Mouse (Mus musculus): ENCODE measurements around the gene Prkce. TPM values are rescaled to one million over a fixed set of nuclear protein-coding genes. Genes with fewer than 3 reads are reported as not detected.

Prkce gene
- polyA plus RNA-seq, 1 experiment from 2014 or later: 12.2 TPM

- H3K9me3 ChIP-seq (ENCODE audit: control insufficient read depth, low read length): no peaks in the 10 kb centered on the region
- ATAC-seq (ENCODE audit: insufficient number of reproducible peaks, insufficient read depth, low FRiP score, low read depth): no peak
- no peaks in the 10 kb centered on the region for H3K27me3 ChIP-seq (ENCODE audit: control insufficient read depth, insufficient read depth, low read length)
- peaks cover 36 to 37% of the 10 kb centered on the region in 2 experiments for H3K4me1 ChIP-seq (ENCODE audit: control insufficient read depth in 2 of 2, insufficient read depth in 2 of 2, low read length in 2 of 2)
- no peak overlapping the region for H3K9ac ChIP-seq (ENCODE audit: low read length)
- H3K4me3 ChIP-seq (ENCODE audit: control insufficient read depth in 1 of 2, insufficient read depth in 1 of 2, low read depth in 1 of 2, low read length in 2 of 2): no peak overlapping the region
- no peaks in the 10 kb centered on the region for H3K36me3 ChIP-seq (ENCODE audit: control insufficient read depth, insufficient read depth, low read length)
- H3K27ac ChIP-seq (replicated peaks in 1 of 2; ENCODE audit: control insufficient read depth in 1 of 2, insufficient read depth in 1 of 2, low read depth in 2 of 2, low read length in 2 of 2): no peak overlapping the region
- H3K4me2 ChIP-seq (ENCODE audit: low read length): no peak overlapping the region
- 86% methylated on average over 7 of the region's 7 CpGs for WGBS
These were observed 34.4 kb downstream of the Prkce start for GRCm38 (mm10) chr17:86201981-86202380.

GRCm38 (mm10) chr17:86202972-86203371 is 35.4 kb downstream of the Prkce start:
- Histone ChIP-seq H3K27ac (replicated peaks in 1 of 2; ENCODE audit: control insufficient read depth in 1 of 2, insufficient read depth in 1 of 2, low read depth in 2 of 2, low read length in 2 of 2) (no peak overlapping the region), H3K36me3 (ENCODE audit: control insufficient read depth, insufficient read depth, low read length) (no peaks in the 10 kb centered on the region), H3K9ac (ENCODE audit: low read length) (no peak overlapping the region), H3K27me3 (ENCODE audit: control insufficient read depth, insufficient read depth, low read length) (no peaks in the 10 kb centered on the region), H3K4me1 (ENCODE audit: control insufficient read depth in 2 of 2, insufficient read depth in 2 of 2, low read length in 2 of 2) (peaks cover 34 to 35% of the 10 kb centered on the region in 2 experiments), H3K9me3 (ENCODE audit: control insufficient read depth, low read length) (no peaks in the 10 kb centered on the region), H3K4me2 (ENCODE audit: low read length) (no peak overlapping the region), H3K4me3 (ENCODE audit: control insufficient read depth in 1 of 2, insufficient read depth in 1 of 2, low read depth in 1 of 2, low read length in 2 of 2) (no peak overlapping the region)
- no peak for ATAC-seq (ENCODE audit: insufficient number of reproducible peaks, insufficient read depth, low FRiP score, low read depth)
- 75% methylated on average over 6 of the region's 6 CpGs for WGBS

- Histone ChIP-seq H3K27ac (replicated peaks in 1 of 2; ENCODE audit: control insufficient read depth in 1 of 2, insufficient read depth in 1 of 2, low read depth in 2 of 2, low read length in 2 of 2) (peak overlapping the region in 1 of 2 experiments; percentile 37; a peak in 1 of 4 replicates), H3K4me2 (ENCODE audit: low read length) (peak overlapping the region; percentile 36), H3K27me3 (ENCODE audit: control insufficient read depth, insufficient read depth, low read length) (no peaks in the 10 kb centered on the region), H3K36me3 (ENCODE audit: control insufficient read depth, insufficient read depth, low read length) (no peaks in the 10 kb centered on the region), H3K4me1 (ENCODE audit: control insufficient read depth in 2 of 2, insufficient read depth in 2 of 2, low read length in 2 of 2) (peaks cover 32 to 35% of the 10 kb centered on the region in 2 experiments), H3K9me3 (ENCODE audit: control insufficient read depth, low read length) (no peaks in the 10 kb centered on the region), H3K4me3 (ENCODE audit: control insufficient read depth in 1 of 2, insufficient read depth in 1 of 2, low read depth in 1 of 2, low read length in 2 of 2) (no peak overlapping the region), H3K9ac (ENCODE audit: low read length) (no peak overlapping the region)
- WGBS: 31% methylated on average over 20 of the region's 20 CpGs
- ATAC-seq (ENCODE audit: insufficient number of reproducible peaks, insufficient read depth, low FRiP score, low read depth): no peak
These were observed 36.2 kb downstream of the Prkce start for GRCm38 (mm10) chr17:86203531-86204450.

GRCm38 (mm10) chr17:86206289-86206688 is 38.7 kb downstream of the Prkce start:
- ATAC-seq (ENCODE audit: insufficient number of reproducible peaks, insufficient read depth, low FRiP score, low read depth): no peak
- H3K4me1 ChIP-seq (ENCODE audit: control insufficient read depth in 2 of 2, insufficient read depth in 2 of 2, low read length in 2 of 2): peaks cover 37 to 44% of the 10 kb centered on the region in 2 experiments
- no peak overlapping the region for H3K4me2 ChIP-seq (ENCODE audit: low read length)
- H3K4me3 ChIP-seq (ENCODE audit: control insufficient read depth in 1 of 2, insufficient read depth in 1 of 2, low read depth in 1 of 2, low read length in 2 of 2): no peak overlapping the region
- H3K9ac ChIP-seq (ENCODE audit: low read length): no peak overlapping the region
- H3K27me3 ChIP-seq (ENCODE audit: control insufficient read depth, insufficient read depth, low read length): no peaks in the 10 kb centered on the region
- no peaks in the 10 kb centered on the region for H3K36me3 ChIP-seq (ENCODE audit: control insufficient read depth, insufficient read depth, low read length)
- no peak overlapping the region for H3K27ac ChIP-seq (replicated peaks in 1 of 2; ENCODE audit: control insufficient read depth in 1 of 2, insufficient read depth in 1 of 2, low read depth in 2 of 2, low read length in 2 of 2)
- WGBS: 86% methylated on average over 8 of the region's 8 CpGs
- H3K9me3 ChIP-seq (ENCODE audit: control insufficient read depth, low read length): no peaks in the 10 kb centered on the region

GRCm38 (mm10) chr17:86208057-86208820 is 40.7 kb downstream of the Prkce start:
- H3K27ac ChIP-seq (replicated peaks in 1 of 2; ENCODE audit: control insufficient read depth in 1 of 2, insufficient read depth in 1 of 2, low read depth in 2 of 2, low read length in 2 of 2): no peak overlapping the region
- H3K9me3 ChIP-seq (ENCODE audit: control insufficient read depth, low read length): no peaks in the 10 kb centered on the region
- H3K4me1 ChIP-seq (ENCODE audit: control insufficient read depth in 2 of 2, insufficient read depth in 2 of 2, low read length in 2 of 2): peaks cover 32 to 38% of the 10 kb centered on the region in 2 experiments
- H3K9ac ChIP-seq (ENCODE audit: low read length): no peak overlapping the region
- peak overlapping the region; percentile 54 for H3K4me2 ChIP-seq (ENCODE audit: low read length)
- 6% methylated on average over 17 of the region's 17 CpGs for WGBS
- ATAC-seq (ENCODE audit: insufficient number of reproducible peaks, insufficient read depth, low FRiP score, low read depth): no peak
- H3K36me3 ChIP-seq (ENCODE audit: control insufficient read depth, insufficient read depth, low read length): no peaks in the 10 kb centered on the region
- H3K4me3 ChIP-seq (ENCODE audit: control insufficient read depth in 1 of 2, insufficient read depth in 1 of 2, low read depth in 1 of 2, low read length in 2 of 2): 0 out of 4 replicates have a peak overlapping the region, but pooled peaks of 1 of the 2 experiments have one; percentile 4
- H3K27me3 ChIP-seq (ENCODE audit: control insufficient read depth, insufficient read depth, low read length): no peaks in the 10 kb centered on the region

GRCm38 (mm10) chr17:86208821-86209186 is 41.2 kb downstream of the Prkce start:
- no peaks in the 10 kb centered on the region for H3K27me3 ChIP-seq (ENCODE audit: control insufficient read depth, insufficient read depth, low read length)
- no peak for ATAC-seq (ENCODE audit: insufficient number of reproducible peaks, insufficient read depth, low FRiP score, low read depth)
- H3K9ac ChIP-seq (ENCODE audit: low read length): no peak overlapping the region
- no peaks in the 10 kb centered on the region for H3K9me3 ChIP-seq (ENCODE audit: control insufficient read depth, low read length)
- 72% methylated on average over 5 of the region's 5 CpGs for WGBS
- peaks cover 27 to 32% of the 10 kb centered on the region in 2 experiments for H3K4me1 ChIP-seq (ENCODE audit: control insufficient read depth in 2 of 2, insufficient read depth in 2 of 2, low read length in 2 of 2)
- no peak overlapping the region for H3K4me3 ChIP-seq (ENCODE audit: control insufficient read depth in 1 of 2, insufficient read depth in 1 of 2, low read depth in 1 of 2, low read length in 2 of 2)
- no peak overlapping the region for H3K27ac ChIP-seq (replicated peaks in 1 of 2; ENCODE audit: control insufficient read depth in 1 of 2, insufficient read depth in 1 of 2, low read depth in 2 of 2, low read length in 2 of 2)
- H3K4me2 ChIP-seq (ENCODE audit: low read length): peak overlapping the region; percentile 54; the same call in 1 of the 2 replicates
- H3K36me3 ChIP-seq (ENCODE audit: control insufficient read depth, insufficient read depth, low read length): no peaks in the 10 kb centered on the region

GRCm38 (mm10) chr17:86209680-86210251 is 42.2 kb downstream of the Prkce start:
- Histone ChIP-seq H3K4me3 (ENCODE audit: control insufficient read depth in 1 of 2, insufficient read depth in 1 of 2, low read depth in 1 of 2, low read length in 2 of 2) (no peak overlapping the region), H3K27ac (replicated peaks in 1 of 2; ENCODE audit: control insufficient read depth in 1 of 2, insufficient read depth in 1 of 2, low read depth in 2 of 2, low read length in 2 of 2) (no peak overlapping the region), H3K9ac (ENCODE audit: low read length) (no peak overlapping the region), H3K4me2 (ENCODE audit: low read length) (no peak overlapping the region), H3K36me3 (ENCODE audit: control insufficient read depth, insufficient read depth, low read length) (no peaks in the 10 kb centered on the region), H3K27me3 (ENCODE audit: control insufficient read depth, insufficient read depth, low read length) (no peaks in the 10 kb centered on the region), H3K4me1 (ENCODE audit: control insufficient read depth in 2 of 2, insufficient read depth in 2 of 2, low read length in 2 of 2) (peaks cover 22 to 31% of the 10 kb centered on the region in 2 experiments), H3K9me3 (ENCODE audit: control insufficient read depth, low read length) (no peaks in the 10 kb centered on the region)
- ATAC-seq (ENCODE audit: insufficient number of reproducible peaks, insufficient read depth, low FRiP score, low read depth): no peak
- 71% methylated on average over 13 of the region's 13 CpGs for WGBS

All from heart, embryonic 14.5 days (tissue).